Mouse (Mus musculus): ENCODE measurements at regions not wholly inside any gene's neighbourhood (a gene's known extent, or its start where the extent isn't known, plus 50 kb on each side); places are given as distances from the start of the nearest gene placed in this dataset.

DNA sequence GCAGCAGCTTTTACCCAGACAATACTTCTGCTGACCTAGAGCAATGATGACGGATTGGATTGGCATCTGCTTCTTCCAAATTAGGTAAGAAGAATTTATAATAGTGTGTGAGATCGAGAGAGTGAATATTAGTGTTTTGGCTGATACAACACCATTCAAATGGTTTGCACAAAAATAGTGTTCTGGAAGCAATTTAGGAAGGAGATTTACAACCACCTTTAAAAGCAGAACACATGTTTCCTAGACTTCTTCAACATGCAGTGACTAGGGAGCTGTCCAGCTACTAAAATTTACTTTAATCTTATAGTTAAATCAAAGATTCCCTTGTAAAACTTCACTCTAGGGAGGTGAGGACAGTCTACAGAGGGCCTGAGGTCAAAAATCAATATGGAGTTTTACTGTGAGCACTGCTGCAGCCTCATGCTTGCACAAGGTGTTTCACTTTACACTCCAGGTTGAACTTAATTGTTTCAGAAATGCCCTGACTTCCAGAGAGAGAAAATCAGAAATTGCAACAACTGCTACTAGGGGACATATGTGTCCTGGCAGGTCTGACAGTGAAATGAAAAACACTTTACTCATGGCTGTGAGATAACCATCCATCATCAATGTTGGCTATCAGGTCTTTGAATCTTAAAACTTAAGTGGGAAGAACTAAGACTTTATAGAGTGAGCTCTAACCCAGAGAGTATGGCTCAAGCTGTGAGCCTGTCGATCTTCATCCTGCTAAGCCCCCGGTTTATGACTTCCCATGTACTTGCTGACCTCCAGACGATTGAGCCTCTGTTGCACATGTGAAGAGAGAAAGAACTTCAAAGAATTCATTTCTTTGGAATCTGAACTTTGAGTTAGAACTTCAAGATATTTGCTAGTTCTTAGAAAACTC is 657.6 kb upstream of the Fat3 start:
- Histone ChIP-seq H3K4me2 (replicated peaks) (no peak overlapping the region), H3K4me3 (no peak overlapping the region), H3K9me3 (no peaks in the 10 kb centered on the region), H3K36me3 (no peaks in the 10 kb centered on the region), H3K27ac (no peak overlapping the region), H3K27me3 (replicated peaks) (no peaks in the 10 kb centered on the region), H3K4me1 (no peaks in the 10 kb centered on the region), H3K9ac (no peak overlapping the region)
- 65% methylated on average over 5 of the region's 5 CpGs for WGBS
- no peak for ATAC-seq (ENCODE audit: low FRiP score, low read depth)

DNA sequence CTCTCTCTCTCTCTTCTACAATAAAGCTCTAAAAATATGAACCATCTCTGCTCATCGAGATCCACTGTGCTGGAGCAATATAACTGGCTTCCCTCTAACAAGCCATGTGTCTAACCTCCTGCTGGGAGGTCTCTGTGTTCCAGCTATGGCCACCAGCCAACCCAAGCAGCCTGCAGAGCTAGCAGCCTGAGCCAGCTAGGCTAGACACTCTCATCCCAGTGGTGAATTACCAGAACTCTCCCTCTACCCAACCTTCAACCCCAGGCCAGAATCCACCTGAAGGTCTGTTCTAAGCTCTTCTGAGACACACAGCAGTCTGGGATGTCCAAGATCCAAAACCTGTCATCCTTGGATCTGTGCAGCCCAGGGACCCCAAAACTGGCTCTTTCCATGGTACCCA is 651.3 kb upstream of the Fat3 start:
- Histone ChIP-seq H3K27me3 (replicated peaks) (no peaks in the 10 kb centered on the region), H3K36me3 (no peaks in the 10 kb centered on the region), H3K9ac (no peak overlapping the region), H3K4me1 (no peaks in the 10 kb centered on the region), H3K27ac (no peak overlapping the region), H3K4me3 (no peak overlapping the region), H3K4me2 (replicated peaks) (no peak overlapping the region), H3K9me3 (no peaks in the 10 kb centered on the region)
- no peak for ATAC-seq (ENCODE audit: low FRiP score, low read depth)
- 76% methylated on average over 1 of the region's 1 CpGs for WGBS

DNA sequence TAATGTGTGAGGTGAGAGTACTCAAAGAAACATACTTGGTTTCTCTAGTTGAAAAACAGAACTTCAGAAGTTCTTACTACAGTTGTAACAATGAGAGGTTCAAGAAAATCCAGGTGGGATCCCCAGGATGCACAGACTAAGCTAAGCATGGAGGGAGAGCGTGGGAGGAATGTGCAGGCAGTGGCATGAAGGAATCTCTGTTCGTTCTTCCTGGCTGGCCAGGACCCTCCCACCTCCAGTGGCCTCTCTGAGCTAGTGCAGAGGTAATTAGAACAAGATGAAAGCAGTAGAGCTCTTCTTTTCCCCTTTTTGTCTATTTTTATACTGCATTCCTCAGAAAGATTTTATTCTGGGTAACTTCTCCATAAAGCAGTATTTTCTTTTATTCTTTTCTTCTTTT is 648.3 kb upstream of the Fat3 start:
- no peak for ATAC-seq (ENCODE audit: low FRiP score, low read depth)
- no peak overlapping the region for H3K4me2 ChIP-seq (replicated peaks)
- H3K4me1 ChIP-seq, result no peaks in the 10 kb centered on the region
- H3K27me3 ChIP-seq (replicated peaks), result no peaks in the 10 kb centered on the region
- H3K27ac ChIP-seq, result no peak overlapping the region
- no peaks in the 10 kb centered on the region for H3K9me3 ChIP-seq
- WGBS, result 70% methylated on average over 2 of the region's 2 CpGs
- no peaks in the 10 kb centered on the region for H3K36me3 ChIP-seq
- H3K9ac ChIP-seq, result no peak overlapping the region
- no peak overlapping the region for H3K4me3 ChIP-seq

Data from neural tube, embryonic 12.5 days (tissue).